Mouse (Mus musculus): ENCODE data around the gene Lrmda.

DNA sequence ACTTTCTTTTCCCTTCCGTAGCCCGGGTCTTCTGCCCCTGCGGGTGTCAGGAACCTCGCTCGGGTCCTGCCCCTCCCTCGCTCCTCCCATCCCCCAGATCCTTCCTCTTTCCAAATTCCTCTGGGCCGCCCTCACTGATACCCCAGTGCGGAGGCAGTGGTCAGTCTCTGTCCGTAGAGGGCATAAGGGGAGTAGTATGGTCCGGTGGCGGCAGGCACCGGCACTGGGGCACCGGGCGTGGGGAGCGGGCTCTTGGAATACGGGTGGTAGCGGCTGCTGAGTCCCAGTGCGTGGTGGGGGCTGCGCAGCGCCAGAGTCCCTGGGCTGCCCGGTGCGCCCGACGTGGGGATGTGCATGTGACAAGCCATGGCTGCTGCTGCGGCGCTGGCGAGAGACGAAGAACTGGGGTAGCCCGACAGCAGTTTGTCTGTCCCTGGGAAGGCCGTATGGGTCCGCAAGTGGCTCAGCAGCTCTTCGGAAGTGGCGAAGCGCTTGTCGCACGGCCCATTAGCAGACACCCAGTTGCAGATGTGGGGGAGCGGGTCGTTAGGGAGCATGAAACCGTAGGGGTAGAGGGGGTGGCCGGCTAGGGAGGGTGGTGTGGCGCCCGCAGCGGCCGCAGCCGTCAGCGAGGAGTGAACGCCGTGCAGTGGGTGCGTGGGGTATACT, 34.6 kb upstream of the Lrmda start:
- no peak for TF ChIP-seq CTCF (IDR thresholded peaks at IDR 0.05; ENCODE audit: low read depth)
- no peak for TF ChIP-seq EP300 (IDR thresholded peaks at IDR 0.05; ENCODE audit: low read depth)

Measured in heart, postnatal 0 days (tissue).